Mouse (Mus musculus) heart, adult 2 months (tissue): ENCODE data around the gene Klf2. TPM values are rescaled to one million over a fixed set of nuclear protein-coding genes. Genes with fewer than 3 reads are reported as not detected.

ENCODE experiments used
- DNase-seq, 2 experiments: peaks; one replicate each; pipeline ENCODE4 v3.0.0; 2021
- H3K27ac ChIP-seq: fragments of 200-600 bp; 2 replicates; pipeline ENCODE4 v1.8.1; 2022
- H3K27me3 ChIP-seq: fragments of 200-500 bp; 2 replicates; pipeline ENCODE4 v1.6.1; 2012; ENCODE audit warnings: mild to moderate bottlenecking, low read length, inconsistent platforms, mixed read lengths; ENCODE audit not compliant: control insufficient read depth, insufficient read depth
- H3K36me3 ChIP-seq: fragments of 200-500 bp; 2 replicates; pipeline ENCODE4 v1.6.1; 2012; ENCODE audit warnings: low read length, inconsistent platforms; ENCODE audit not compliant: control insufficient read depth, insufficient read depth
- H3K4me1 ChIP-seq: fragments of 200-500 bp; 2 replicates; pipeline ENCODE4 v1.6.1; 2011; ENCODE audit warnings: low read length; ENCODE audit not compliant: control insufficient read depth, insufficient read depth
- H3K4me3 ChIP-seq: fragments of 200-600 bp; 2 replicates; pipeline ENCODE4 v1.8.1; 2022
- H3K79me2 ChIP-seq: fragments of 200-500 bp; replicated peaks from 2 replicates; pipeline ENCODE4 v1.6.1; 2012; ENCODE audit warnings: mild to moderate bottlenecking, inconsistent platforms, low read length, moderate library complexity, mixed read lengths; ENCODE audit not compliant: control insufficient read depth, insufficient read depth
- H3K9ac ChIP-seq: fragments of 200-500 bp; 2 replicates; pipeline ENCODE4 v1.6.1; 2012; ENCODE audit warnings: low read depth, mild to moderate bottlenecking, control low read depth, inconsistent platforms, low read length, mixed read lengths
- CTCF ChIP-seq: fragments of 200-600 bp; IDR thresholded peaks from 2 replicates; pipeline ENCODE4 v1.8.1; 2022; ENCODE audit warnings: antibody characterized with exemption, mild to moderate bottlenecking, moderate library complexity
- EP300 ChIP-seq: fragments of 200-500 bp; IDR thresholded peaks from 2 replicates; pipeline ENCODE4 v1.6.1; 2011; ENCODE audit warnings: low read depth, low read length, control low read depth; ENCODE audit not compliant: insufficient read depth
- POLR2A ChIP-seq: fragments of 200-500 bp; IDR thresholded peaks from 2 replicates; pipeline ENCODE4 v1.6.1; 2011; ENCODE audit warnings: mild to moderate bottlenecking, low read depth, low read length, control low read depth; ENCODE audit not compliant: insufficient read depth
- WGBS: fragments of 180-500 bp; shearing (Covaris S2); methylation state at CpG from one replicate; pipeline ENCODE4 v1.1.7; 2018; 5-methylcytosine and 5-hydroxymethylcytosine counted together
- intact Hi-C: fragments of 180-260 bp; cut with DNase I; formaldehyde crosslinking; loops from one replicate; pipeline ENCODE4 v1.15.1; 2025
- polyA plus RNA-seq: library from polyadenylated mRNA; depleted of rRNA; stranded (reverse); fragments of >200 nt; gene quantifications from 2 replicates; pipeline ENCODE4 v1.2.3, GENCODE M21; 2012
- total RNA-seq, 2 experiments: library from RNA; stranded (reverse); gene quantifications; 2 replicates each; pipeline ENCODE4 v1.2.3; 2021

Klf2 gene
- total and polyA plus RNA-seq, 3 experiments: 42.6 to 92.7 (median 76.0) TPM

DNA sequence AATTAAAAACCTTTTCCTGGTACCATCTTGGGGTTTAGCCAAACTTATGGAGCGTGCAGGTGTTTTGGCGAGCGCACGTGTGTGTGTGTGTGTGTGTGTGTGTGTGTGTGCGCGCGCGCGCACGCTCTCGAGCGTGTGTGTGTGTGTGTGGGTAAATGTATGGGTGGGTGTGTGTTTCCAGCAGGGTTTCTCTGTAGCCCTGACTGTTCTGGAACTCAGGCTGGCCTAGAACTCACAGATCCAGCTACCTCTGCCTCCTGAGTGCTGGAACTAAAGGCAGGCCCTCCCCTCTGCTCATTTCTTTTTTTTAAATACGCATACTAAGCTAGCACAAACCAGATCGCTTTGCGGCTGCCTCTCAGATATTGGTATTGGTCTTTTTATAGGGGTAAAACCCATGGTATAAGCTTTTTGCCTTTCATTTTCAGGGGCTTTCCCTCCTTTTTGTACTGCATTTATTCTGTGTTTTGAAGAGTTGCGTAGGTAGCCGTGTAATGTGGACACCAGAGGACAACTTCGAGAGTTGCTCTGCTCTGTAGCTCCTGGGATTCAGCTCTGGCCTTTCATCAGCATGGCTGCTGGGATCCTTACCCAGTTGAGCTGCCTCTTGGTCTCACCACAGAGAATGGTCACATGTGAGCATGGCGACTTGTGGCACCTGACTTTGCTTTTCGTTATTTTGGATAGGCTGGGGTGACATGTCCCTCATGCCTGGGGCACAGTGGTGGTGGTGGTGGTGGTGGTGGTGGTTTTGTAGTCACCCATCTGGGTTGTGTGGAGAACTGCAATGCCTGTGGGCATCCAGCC is 3.0 kb downstream of the Klf2 start:
- Histone ChIP-seq H3K4me3 (peak overlapping the region; percentile 93), H3K27me3 (no peaks in the 10 kb centered on the region), H3K27ac (peak overlapping the region; percentile 91), H3K79me2 (peaks cover 5% of the 10 kb centered on the region), H3K9ac (peak overlapping the region; percentile 65), H3K4me1 (peaks cover 15% of the 10 kb centered on the region), H3K36me3 (peaks cover 11% of the 10 kb centered on the region)
- intact Hi-C loops: loop anchor here (1.0 kb wide), 1 partner anchor 43 kb away; no protein-coding TSS in a partner anchor
- no peak for TF ChIP-seq CTCF
- TF ChIP-seq EP300: peak; percentile 7; the same call in 1 of the 2 replicates
- 0 out of 2 replicates have a peak, but pooled peaks have one; percentile 41 for TF ChIP-seq POLR2A
- DNase-seq: peak in 1 of 2 experiments; percentile 50
- 51% methylated on average over 20 of the region's 20 CpGs for WGBS

DNA sequence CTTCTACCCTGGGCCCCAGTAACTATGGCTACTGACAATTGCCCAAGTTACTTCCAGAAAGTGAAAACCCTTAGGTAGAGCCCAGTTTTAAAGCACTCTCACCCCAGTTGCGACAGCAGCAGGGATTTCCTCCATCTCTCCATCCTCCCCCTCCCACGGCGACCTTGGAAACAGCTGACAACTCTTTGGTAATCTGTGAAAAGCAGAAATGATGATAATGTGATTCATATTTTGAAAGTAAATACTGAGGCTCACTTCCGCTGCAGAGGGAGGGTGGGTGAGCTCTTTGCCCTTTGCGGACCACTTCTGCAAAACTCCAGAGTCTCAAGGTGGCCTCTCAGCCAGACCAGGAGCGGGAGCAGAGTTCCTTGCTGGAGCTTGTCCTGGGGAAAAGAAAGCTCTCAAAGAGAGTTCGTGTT is 3.6 kb downstream of the Klf2 start:
- intact Hi-C loops: no loop called here
- peak overlapping the region; percentile 91 for H3K27ac ChIP-seq
- 32% methylated on average over 7 of the region's 7 CpGs for WGBS
- no peak for TF ChIP-seq CTCF
- TF ChIP-seq POLR2A: no peak; the same call in 1 of the 2 replicates
- no peak for TF ChIP-seq EP300
- H3K36me3 ChIP-seq: peaks cover 11% of the 10 kb centered on the region
- H3K4me3 ChIP-seq: peak overlapping the region; percentile 93
- H3K27me3 ChIP-seq: no peaks in the 10 kb centered on the region
- H3K79me2 ChIP-seq: peaks cover 5% of the 10 kb centered on the region
- peak overlapping the region; percentile 65 for H3K9ac ChIP-seq
- peak; percentile 62 to 77 for DNase-seq
- peaks cover 14% of the 10 kb centered on the region for H3K4me1 ChIP-seq

DNA sequence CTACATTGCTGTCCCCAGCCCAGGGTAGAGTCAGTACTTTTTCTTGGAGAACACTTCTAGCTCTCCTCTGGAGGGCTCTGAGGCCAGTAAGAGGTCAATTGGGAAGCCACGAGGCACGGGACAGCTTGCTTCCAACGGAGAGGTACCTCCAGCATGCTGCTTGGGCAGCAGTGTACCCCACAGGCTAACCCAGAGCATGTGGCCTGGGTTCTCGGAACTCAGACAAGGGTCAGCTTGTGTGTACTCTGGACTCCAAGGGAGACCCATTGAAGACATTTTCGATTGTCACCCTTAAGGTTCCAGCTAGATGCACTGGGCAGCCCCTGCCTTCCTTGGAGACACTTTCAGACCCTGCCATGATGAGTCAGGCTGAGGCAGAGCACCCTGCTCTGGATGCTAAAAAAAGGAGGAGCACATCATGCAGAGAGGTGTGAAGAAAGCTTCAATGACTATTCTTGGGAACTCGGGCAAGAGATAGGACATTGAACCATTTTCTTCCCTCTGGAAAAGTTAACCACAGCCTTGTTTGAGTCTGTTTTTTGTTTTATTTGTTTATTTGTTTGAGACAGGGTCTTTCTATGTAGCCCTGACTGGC is 4.4 kb downstream of the Klf2 start:
- Histone ChIP-seq H3K79me2 (peaks cover 5% of the 10 kb centered on the region), H3K36me3 (peaks cover 11% of the 10 kb centered on the region), H3K27me3 (no peaks in the 10 kb centered on the region), H3K9ac (peak overlapping the region; percentile 65), H3K27ac (peak overlapping the region; percentile 91), H3K4me3 (peak overlapping the region; percentile 93), H3K4me1 (peaks cover 11% of the 10 kb centered on the region)
- intact Hi-C loops: no loop called here
- 31% methylated on average over 6 of the region's 6 CpGs for WGBS
- TF ChIP-seq EP300: 0 out of 2 replicates have a peak, but pooled peaks have one; percentile 23
- 0 out of 2 replicates have a peak, but pooled peaks have one; percentile 16 for TF ChIP-seq POLR2A
- TF ChIP-seq CTCF: no peak
- peak; percentile 49 to 61 for DNase-seq

DNA sequence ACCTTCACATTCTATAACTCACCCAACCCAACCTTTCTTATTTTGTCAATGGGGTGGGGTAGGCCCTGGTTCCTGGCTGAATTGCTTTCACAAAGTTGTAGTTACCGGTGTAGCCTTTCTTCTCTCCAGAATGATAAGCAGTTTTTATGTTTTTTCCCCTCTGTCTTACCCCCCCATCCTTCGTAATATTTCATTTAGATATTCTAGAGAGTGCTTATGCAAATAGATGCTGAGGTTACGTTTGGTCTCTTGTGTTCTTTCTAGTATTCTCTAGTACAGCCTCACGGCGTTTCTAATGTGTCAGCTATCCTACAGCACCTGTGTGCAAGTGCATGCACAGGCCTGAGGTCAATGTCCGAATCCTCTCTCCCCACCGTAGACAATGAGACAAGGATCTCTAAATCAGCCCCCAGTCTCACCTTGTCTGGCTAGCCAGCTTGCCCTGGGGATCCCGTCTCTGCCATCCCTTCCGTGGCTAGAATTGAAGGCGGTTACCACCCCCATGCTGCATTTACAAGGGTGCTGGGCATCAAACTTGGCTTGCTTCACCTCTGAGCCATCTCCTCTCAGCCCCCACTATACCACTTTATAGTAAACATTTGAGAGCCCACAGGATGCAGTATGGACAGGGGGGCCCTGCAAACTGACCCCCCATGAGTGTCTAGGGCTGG is 5.3 kb downstream of the Klf2 start:
- H3K4me1 ChIP-seq: peaks cover 9% of the 10 kb centered on the region
- TF ChIP-seq POLR2A (peak; percentile 33; the same call in 1 of the 2 replicates), EP300 (no peak)
- peaks cover 5% of the 10 kb centered on the region for H3K79me2 ChIP-seq
- WGBS: 57% methylated on average over 10 of the region's 10 CpGs
- no peak overlapping the region for H3K9ac ChIP-seq
- DNase-seq: no peak
- H3K4me3 ChIP-seq: peak overlapping the region; percentile 14
- intact Hi-C loops: no loop called here
- peaks cover 11% of the 10 kb centered on the region for H3K36me3 ChIP-seq
- H3K27me3 ChIP-seq: no peaks in the 10 kb centered on the region
- H3K27ac ChIP-seq: peak overlapping the region; percentile 91

DNA sequence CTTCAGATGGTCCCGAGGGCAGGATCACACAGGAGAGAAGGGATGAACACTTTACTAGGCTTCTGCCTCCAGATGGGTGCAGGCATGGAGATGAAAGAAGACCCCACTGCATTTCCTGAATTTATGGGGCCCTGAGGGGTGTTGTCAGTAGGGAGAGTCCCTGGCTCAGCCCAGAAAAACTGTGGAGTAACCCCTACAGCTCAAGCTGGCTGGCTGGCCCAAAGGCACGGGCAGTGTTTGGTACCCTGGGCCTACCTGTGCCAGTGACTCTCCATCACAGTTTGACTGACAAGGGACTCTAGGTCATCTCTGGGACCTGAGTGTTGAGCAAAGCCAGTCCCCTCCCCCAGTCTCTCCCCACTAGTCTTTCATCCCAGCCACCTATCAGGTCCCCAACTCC is 5.9 kb downstream of the Klf2 start:
- H3K79me2 ChIP-seq: peaks cover 3% of the 10 kb centered on the region
- H3K27ac ChIP-seq: peak overlapping the region; percentile 91; the same call in 1 of the 2 replicates
- H3K4me3 ChIP-seq: no peak overlapping the region
- 51% methylated on average over 2 of the region's 2 CpGs for WGBS
- no peak overlapping the region for H3K9ac ChIP-seq
- no peaks in the 10 kb centered on the region for H3K27me3 ChIP-seq
- H3K36me3 ChIP-seq: peaks cover 11% of the 10 kb centered on the region
- no peak for TF ChIP-seq POLR2A
- TF ChIP-seq EP300: no peak
- no peak for TF ChIP-seq CTCF
- H3K4me1 ChIP-seq: peaks cover 9% of the 10 kb centered on the region
- no peak for DNase-seq
- intact Hi-C loops: no loop called here
